Mouse (Mus musculus) liver, adult 2 months (tissue): ENCODE data around the gene Cdk5r1.
A peak's percentile ranks its signal among the peaks of the same experiment; 100 is the strongest.

Experiments used
- CTCF ChIP-seq: fragments of 200-500 bp; IDR thresholded peaks from 2 replicates; pipeline ENCODE4 v1.5.1; 2011; ENCODE audit warnings: low read depth, low read length, control low read depth
- POLR2A ChIP-seq: fragments of 200-500 bp; IDR thresholded peaks from 2 replicates; pipeline ENCODE4 v1.6.1; 2011; ENCODE audit warnings: low read length, control low read depth; ENCODE audit not compliant: insufficient read depth; ENCODE audit errors: extremely low read depth

DNA sequence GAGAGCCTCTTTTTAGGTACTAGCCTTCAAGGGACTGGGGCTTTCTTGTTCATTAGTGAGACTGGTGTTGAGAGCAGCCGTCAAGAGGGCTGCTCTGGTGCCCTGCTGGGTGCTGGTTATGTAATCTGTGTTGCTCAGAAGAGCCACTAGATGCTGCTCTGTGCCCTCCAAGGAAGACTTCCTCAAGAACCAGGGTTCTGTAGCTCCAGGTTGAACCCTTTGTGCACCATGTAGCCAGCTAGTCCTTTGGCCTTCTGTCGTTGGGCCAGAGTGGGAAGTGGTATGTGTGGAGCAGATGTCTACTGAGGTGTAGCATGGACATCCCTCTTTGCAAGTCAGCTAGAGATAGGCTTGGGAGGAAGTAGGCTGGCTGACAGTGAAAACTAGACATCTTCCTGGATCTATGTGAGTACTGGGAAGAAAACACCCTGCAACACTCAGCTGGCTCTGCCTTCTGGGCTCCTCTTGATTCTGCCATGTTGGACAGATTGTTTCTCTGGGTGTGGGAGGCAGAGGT lies 2.6 kb upstream of the Cdk5r1 start:
- TF ChIP-seq CTCF = 0 out of 2 replicates have a peak, but pooled peaks have one; percentile 16
- TF ChIP-seq POLR2A = no peak
